Mouse (Mus musculus) liver (tissue): ENCODE measurements around the gene Nono.
A peak's percentile ranks its signal among the peaks of the same experiment; 100 is the strongest.

Source experiments
- DNase-seq: peaks from one replicate; pipeline ENCODE4 v3.0.0-alpha.2; 2020; ENCODE audit warnings: mixed read lengths

Nono gene

GRCm38 (mm10) chrX:101486487-101487152, 57.5 kb downstream of the Nono start:
- DNase-seq: peak; percentile 39
